Mouse (Mus musculus): ENCODE results near the gene Atp8b5. TPM values are rescaled to one million over a fixed set of nuclear protein-coding genes. Genes with fewer than 3 reads are reported as not detected.
A peak's percentile ranks its signal among the peaks of the same experiment; 100 is the strongest.

Atp8b5 gene
- total and polyA plus RNA-seq, 3 experiments = 0.08 to 0.14 TPM; not detected in 1

GRCm38 (mm10) chr4:43406162-43406971 is 139.4 kb downstream of the Atp8b5 start:
- peaks cover 16% of the 10 kb centered on the region for H3K36me3 ChIP-seq (ENCODE audit: control insufficient read depth, insufficient read depth, low read length)
- peak; percentile 79 for TF ChIP-seq CTCF (IDR thresholded peaks at IDR 0.05)
- peak; percentile 93 for TF ChIP-seq EP300 (IDR thresholded peaks at IDR 0.05; ENCODE audit: insufficient read depth, low read depth, low read length)
- TF ChIP-seq POLR2A (IDR thresholded peaks at IDR 0.05; ENCODE audit: insufficient read depth, low read depth, low read length) = peak; percentile 80
- 10% methylated on average over 28 of the region's 28 CpGs for WGBS
- no peaks in the 10 kb centered on the region for H3K27me3 ChIP-seq (ENCODE audit: control insufficient read depth, insufficient read depth, low read length)
- peak; percentile 83 to 88 for DNase-seq
- peak overlapping the region; percentile 98 for H3K27ac ChIP-seq
- peaks cover 8% of the 10 kb centered on the region for H3K79me2 ChIP-seq (replicated peaks; ENCODE audit: control insufficient read depth, insufficient read depth, low read length)
- peaks cover 32% of the 10 kb centered on the region for H3K4me1 ChIP-seq (ENCODE audit: control insufficient read depth, insufficient read depth, low read length)
- H3K4me3 ChIP-seq = peak overlapping the region; percentile 44
- peak overlapping the region; percentile 72 for H3K9ac ChIP-seq (ENCODE audit: low read depth, low read length)
- intact Hi-C loops (cut with DNase I) = loop anchor here (1.0 to 10.0 kb wide), 4 partner anchors 14 to 362 kb away; partner anchors contain the start of gene Fam214b

- peaks cover 25% of the 10 kb centered on the region for H3K4me1 ChIP-seq (ENCODE audit: control insufficient read depth, insufficient read depth, low read length)
- no peak for TF ChIP-seq CTCF (IDR thresholded peaks at IDR 0.05)
- TF ChIP-seq POLR2A (IDR thresholded peaks at IDR 0.05; ENCODE audit: insufficient read depth, low read depth, low read length) = no peak
- no peak for TF ChIP-seq EP300 (IDR thresholded peaks at IDR 0.05; ENCODE audit: insufficient read depth, low read depth, low read length)
- H3K9ac ChIP-seq (ENCODE audit: low read depth, low read length) = peak overlapping the region; percentile 67
- intact Hi-C loops (cut with DNase I) = loop anchor here (5.0 to 10.0 kb wide), 2 partner anchors 70 to 362 kb away; partner anchors contain the start of gene Fam214b
- H3K79me2 ChIP-seq (replicated peaks; ENCODE audit: control insufficient read depth, insufficient read depth, low read length) = peaks cover 8% of the 10 kb centered on the region
- H3K4me3 ChIP-seq = peak overlapping the region; percentile 44
- H3K27ac ChIP-seq = peak overlapping the region; percentile 98
- H3K36me3 ChIP-seq (ENCODE audit: control insufficient read depth, insufficient read depth, low read length) = peaks cover 9% of the 10 kb centered on the region
- no peaks in the 10 kb centered on the region for H3K27me3 ChIP-seq (ENCODE audit: control insufficient read depth, insufficient read depth, low read length)
- DNase-seq = peak in 1 of 2 experiments; percentile 29
- 43% methylated on average over 12 of the region's 12 CpGs for WGBS
Measured at GRCm38 (mm10) chr4:43407071-43407920, 140.3 kb downstream of the Atp8b5 start.

DNA sequence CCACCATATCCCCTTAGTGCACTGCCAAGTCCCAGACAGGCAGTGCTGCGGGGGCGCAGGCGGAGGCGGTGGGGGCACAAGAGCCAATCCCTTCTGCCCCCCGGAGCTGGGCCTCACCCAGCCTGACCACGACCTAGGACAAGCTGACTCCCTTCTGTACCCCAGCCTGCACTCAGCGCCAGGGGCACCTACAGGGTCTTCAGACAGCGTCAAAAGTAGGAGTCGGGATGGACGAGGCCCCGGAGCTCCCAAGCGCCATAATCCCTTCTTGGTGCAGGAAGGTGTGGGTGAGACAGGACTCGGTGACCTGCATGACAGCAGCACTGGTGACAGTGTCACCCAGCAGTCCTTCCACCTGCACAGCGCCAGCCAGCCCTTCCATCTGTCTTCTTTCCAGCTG is 147.8 kb downstream of the Atp8b5 start:
- peak in 1 of 2 experiments; percentile 19 for DNase-seq
- H3K9ac ChIP-seq (ENCODE audit: low read depth, low read length) = no peak overlapping the region
- 89% methylated on average over 14 of the region's 14 CpGs for WGBS

GRCm38 (mm10) chr4:43415221-43416070 is 148.5 kb downstream of the Atp8b5 start:
- Histone ChIP-seq H3K79me2 (replicated peaks; ENCODE audit: control insufficient read depth, insufficient read depth, low read length) (peaks cover 10% of the 10 kb centered on the region), H3K36me3 (ENCODE audit: control insufficient read depth, insufficient read depth, low read length) (peaks cover 6% of the 10 kb centered on the region), H3K4me1 (ENCODE audit: control insufficient read depth, insufficient read depth, low read length) (peaks cover 17% of the 10 kb centered on the region), H3K4me3 (no peak overlapping the region), H3K27ac (no peak overlapping the region), H3K9ac (ENCODE audit: low read depth, low read length) (no peak overlapping the region), H3K27me3 (ENCODE audit: control insufficient read depth, insufficient read depth, low read length) (no peaks in the 10 kb centered on the region)
- WGBS = 84% methylated on average over 29 of the region's 29 CpGs
- intact Hi-C loops (cut with DNase I) = no loop called here
- peak in 1 of 2 experiments; percentile 30 for DNase-seq
- TF ChIP-seq EP300 (IDR thresholded peaks at IDR 0.05; ENCODE audit: insufficient read depth, low read depth, low read length) (no peak), POLR2A (IDR thresholded peaks at IDR 0.05; ENCODE audit: insufficient read depth, low read depth, low read length) (no peak), CTCF (IDR thresholded peaks at IDR 0.05) (no peak)

More for the DNA sequence above, 147.8 kb downstream of the Atp8b5 start:
- H3K4me3 ChIP-seq = no peak overlapping the region
- intact Hi-C loops (cut with DNase I) = no loop called here
- peaks cover 15% of the 10 kb centered on the region for H3K4me1 ChIP-seq (ENCODE audit: control insufficient read depth, insufficient read depth, low read length)
- peaks cover 10% of the 10 kb centered on the region for H3K79me2 ChIP-seq (replicated peaks; ENCODE audit: control insufficient read depth, insufficient read depth, low read length)
- TF ChIP-seq POLR2A (IDR thresholded peaks at IDR 0.05; ENCODE audit: insufficient read depth, low read depth, low read length) (no peak), CTCF (IDR thresholded peaks at IDR 0.05) (no peak), EP300 (IDR thresholded peaks at IDR 0.05; ENCODE audit: insufficient read depth, low read depth, low read length) (no peak)
- peaks cover 3% of the 10 kb centered on the region for H3K36me3 ChIP-seq (ENCODE audit: control insufficient read depth, insufficient read depth, low read length)
- no peaks in the 10 kb centered on the region for H3K27me3 ChIP-seq (ENCODE audit: control insufficient read depth, insufficient read depth, low read length)
- H3K27ac ChIP-seq = no peak overlapping the region

DNA sequence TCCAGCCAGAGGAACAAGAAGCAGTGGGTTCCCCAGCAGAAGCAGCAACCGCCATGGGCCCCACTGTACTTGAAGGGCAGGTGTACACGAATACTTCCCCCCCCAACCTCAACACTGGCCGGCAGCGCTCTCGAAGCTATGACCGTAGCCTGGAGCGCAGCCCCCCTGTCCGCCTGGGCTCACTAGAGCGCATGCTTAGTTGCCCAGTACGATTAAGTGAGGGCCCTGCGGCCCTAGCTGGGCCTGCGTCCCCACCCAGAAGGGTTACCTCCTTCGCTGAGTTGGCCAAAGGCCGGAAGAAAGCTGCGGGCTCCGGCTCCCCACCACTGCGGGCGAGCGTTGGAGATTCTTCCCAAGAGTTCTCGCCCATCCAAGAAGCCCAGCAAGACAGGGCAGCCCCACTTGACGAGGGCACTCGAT is 149.1 kb downstream of the Atp8b5 start:
- Histone ChIP-seq H3K4me1 (ENCODE audit: control insufficient read depth, insufficient read depth, low read length) (peaks cover 17% of the 10 kb centered on the region), H3K79me2 (replicated peaks; ENCODE audit: control insufficient read depth, insufficient read depth, low read length) (peaks cover 10% of the 10 kb centered on the region), H3K27ac (no peak overlapping the region), H3K9ac (ENCODE audit: low read depth, low read length) (no peak overlapping the region), H3K4me3 (no peak overlapping the region), H3K27me3 (ENCODE audit: control insufficient read depth, insufficient read depth, low read length) (no peaks in the 10 kb centered on the region), H3K36me3 (ENCODE audit: control insufficient read depth, insufficient read depth, low read length) (peaks cover 6% of the 10 kb centered on the region)
- peak in 1 of 2 experiments; percentile 21 for DNase-seq
- TF ChIP-seq EP300 (IDR thresholded peaks at IDR 0.05; ENCODE audit: insufficient read depth, low read depth, low read length) (no peak), POLR2A (IDR thresholded peaks at IDR 0.05; ENCODE audit: insufficient read depth, low read depth, low read length) (no peak), CTCF (IDR thresholded peaks at IDR 0.05) (no peak)
- WGBS = 95% methylated on average over 22 of the region's 22 CpGs
- intact Hi-C loops (cut with DNase I) = no loop called here
